Mouse (Mus musculus) T-helper 2 cell (primary cell): ENCODE measurements at regions not wholly inside any gene's neighbourhood (a gene's known extent, or its start where the extent isn't known, plus 50 kb on each side); places are given as distances from the start of the nearest gene placed in this dataset.
"Not testable (repeated sequence)": the region's sequence is repeated elsewhere in the genome, so short reads cannot be mapped to it uniquely, and the experiment has no call there.

ENCODE experiments used
- in situ Hi-C: fragments of 300-600 bp; cut with MboI, MseI; formaldehyde crosslinking; loops from one replicate; pipeline ENCODE4 v1.15.1; 2025; ENCODE audit warnings: high pct_unique_total_duplicates

- in situ Hi-C loops, result not testable (repeated sequence)
Observed at GRCm38 (mm10) chr13:75483157-75483915, 223.2 kb upstream of the Ell2 start.

GRCm38 (mm10) chr13:75484252-75484651, 222.3 kb upstream of the Ell2 start:
- in situ Hi-C loops, result not testable (repeated sequence)

GRCm38 (mm10) chr13:75501530-75501929, 205.0 kb upstream of the Ell2 start:
- in situ Hi-C loops, result no loop called here

GRCm38 (mm10) chr13:75503394-75503793, 203.2 kb upstream of the Ell2 start:
- in situ Hi-C loops, result no loop called here

GRCm38 (mm10) chr13:75514315-75515020, 192.1 kb upstream of the Ell2 start:
- in situ Hi-C loops, result no loop called here

- in situ Hi-C loops, result no loop called here
Observed at GRCm38 (mm10) chr13:75523293-75524278, 183.0 kb upstream of the Ell2 start.

- in situ Hi-C loops, result no loop called here
Observed at GRCm38 (mm10) chr13:75524481-75524880, 182.1 kb upstream of the Ell2 start.

GRCm38 (mm10) chr13:75531566-75531965, 175.0 kb upstream of the Ell2 start:
- in situ Hi-C loops, result no loop called here

- in situ Hi-C loops, result no loop called here
Observed at GRCm38 (mm10) chr13:75541446-75541845, 165.1 kb upstream of the Ell2 start.

GRCm38 (mm10) chr13:75542253-75542945, 164.2 kb upstream of the Ell2 start:
- in situ Hi-C loops, result no loop called here

GRCm38 (mm10) chr13:75542946-75543327, 163.6 kb upstream of the Ell2 start:
- in situ Hi-C loops, result no loop called here

- in situ Hi-C loops, result no loop called here
Observed at GRCm38 (mm10) chr13:75543595-75543994, 163.0 kb upstream of the Ell2 start.

GRCm38 (mm10) chr13:75544728-75545127, 161.8 kb upstream of the Ell2 start:
- in situ Hi-C loops, result no loop called here

- in situ Hi-C loops, result no loop called here
Observed at GRCm38 (mm10) chr13:75547791-75548190, 158.8 kb upstream of the Ell2 start.

- in situ Hi-C loops, result no loop called here
Observed at GRCm38 (mm10) chr13:75578971-75579370, 127.6 kb upstream of the Ell2 start.

- in situ Hi-C loops, result no loop called here
Observed at GRCm38 (mm10) chr13:75590836-75591235, 115.7 kb upstream of the Ell2 start.

- in situ Hi-C loops, result no loop called here
Observed at GRCm38 (mm10) chr13:75596856-75597255, 109.7 kb upstream of the Ell2 start.

GRCm38 (mm10) chr13:75598186-75598585, 108.4 kb upstream of the Ell2 start:
- in situ Hi-C loops, result no loop called here

- in situ Hi-C loops, result no loop called here
Observed at GRCm38 (mm10) chr13:75598675-75599074, 107.9 kb upstream of the Ell2 start.

GRCm38 (mm10) chr13:75623229-75623628, 83.3 kb upstream of the Ell2 start:
- in situ Hi-C loops, result no loop called here

- in situ Hi-C loops, result no loop called here
Observed at GRCm38 (mm10) chr13:75627405-75627804, 79.2 kb upstream of the Ell2 start.
